Mouse (Mus musculus): ENCODE results near the gene Defb28. TPM values are rescaled to one million over a fixed set of nuclear protein-coding genes. Genes with fewer than 3 reads are reported as not detected.

The Defb28 gene
- polyA plus RNA-seq (2012; rRNA removed): 0.30 TPM in 1 of 2 replicates, not detected in the other

DNA sequence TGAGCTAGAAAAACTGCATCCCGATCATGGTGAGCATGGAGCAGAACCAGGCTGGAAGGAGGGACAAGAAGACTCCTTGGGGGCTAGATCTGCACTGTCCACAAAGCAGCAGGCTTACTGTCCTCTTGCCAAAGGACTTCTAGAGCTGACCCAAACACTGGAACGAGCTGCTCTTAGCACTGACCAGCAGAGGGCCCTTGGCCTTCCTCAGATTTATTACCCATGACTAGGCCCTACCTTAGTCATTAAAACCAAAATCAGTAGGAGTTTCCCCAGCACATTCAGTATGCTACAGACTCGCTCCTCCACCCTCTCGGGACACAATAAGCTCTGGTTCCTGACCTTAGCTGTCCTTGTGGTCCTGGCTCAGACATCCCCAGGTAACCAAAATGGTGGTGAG lies at the start of gene Defb28:
TSS of gene Defb28 (plus strand) at position 275 of the 400 bp plus-strand sequence.
- WGBS: 50% methylated on average over 4 of the region's 4 CpGs
- Histone ChIP-seq H3K27ac (ENCODE audit: insufficient read depth, low read depth, low read length) (no peak within 1 kb of the TSS), H3K36me3 (ENCODE audit: control insufficient read depth, insufficient read depth, low read length) (no peaks in the 10 kb centered on the region), H3K27me3 (replicated peaks; ENCODE audit: control insufficient read depth, insufficient read depth, low read length) (no peaks in the 10 kb centered on the region), H3K4me3 (ENCODE audit: insufficient read depth, low read depth, low read length) (no peak within 1 kb of the TSS), H3K4me1 (ENCODE audit: control insufficient read depth, insufficient read depth, low read length) (0 out of 2 replicates have a peak, but pooled peaks cover 3% of the 10 kb centered on the region)
- peak; percentile 38 for DNase-seq
- TF ChIP-seq POLR2A (IDR thresholded peaks at IDR 0.05; ENCODE audit: low read depth, low read length) (no peak), CTCF (conservative IDR thresholded peaks at IDR 0.05; ENCODE audit: insufficient read depth, insufficient read length, low read depth, low read length) (no peak; the same call in 1 of the 2 replicates)

DNA sequence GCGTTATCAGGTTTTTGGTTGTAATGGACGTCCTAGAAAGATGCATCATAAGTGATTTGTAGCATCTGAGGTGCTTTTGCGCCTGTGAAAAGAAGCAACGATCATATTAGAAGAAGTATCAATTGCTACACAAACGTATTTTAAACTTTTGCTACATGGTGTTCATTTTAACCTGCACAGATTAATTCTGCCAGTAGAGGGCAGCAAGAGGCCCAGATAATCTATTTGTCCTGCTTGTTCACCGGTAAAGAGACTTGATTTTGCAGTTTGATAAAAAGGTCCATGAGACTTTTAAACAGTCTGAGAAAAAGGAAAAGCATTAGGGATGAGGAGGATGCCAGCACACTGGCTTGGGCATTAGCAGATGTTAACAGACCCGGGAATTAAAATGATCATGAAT lies 47.1 kb upstream of the Defb28 start:
- DNase-seq: peak; percentile 72
- WGBS: 22% methylated on average over 7 of the region's 7 CpGs
- no peak overlapping the region for H3K4me3 ChIP-seq (ENCODE audit: insufficient read depth, low read depth, low read length)
- TF ChIP-seq CTCF (conservative IDR thresholded peaks at IDR 0.05; ENCODE audit: insufficient read depth, insufficient read length, low read depth, low read length) (0 out of 2 replicates have a peak, but pooled peaks have one; percentile 18), POLR2A (IDR thresholded peaks at IDR 0.05; ENCODE audit: low read depth, low read length) (no peak)
- H3K27me3 ChIP-seq (replicated peaks; ENCODE audit: control insufficient read depth, insufficient read depth, low read length): no peaks in the 10 kb centered on the region
- no peaks in the 10 kb centered on the region for H3K4me1 ChIP-seq (ENCODE audit: control insufficient read depth, insufficient read depth, low read length)
- H3K36me3 ChIP-seq (ENCODE audit: control insufficient read depth, insufficient read depth, low read length): no peaks in the 10 kb centered on the region
- H3K27ac ChIP-seq (ENCODE audit: insufficient read depth, low read depth, low read length): no peak overlapping the region

DNA sequence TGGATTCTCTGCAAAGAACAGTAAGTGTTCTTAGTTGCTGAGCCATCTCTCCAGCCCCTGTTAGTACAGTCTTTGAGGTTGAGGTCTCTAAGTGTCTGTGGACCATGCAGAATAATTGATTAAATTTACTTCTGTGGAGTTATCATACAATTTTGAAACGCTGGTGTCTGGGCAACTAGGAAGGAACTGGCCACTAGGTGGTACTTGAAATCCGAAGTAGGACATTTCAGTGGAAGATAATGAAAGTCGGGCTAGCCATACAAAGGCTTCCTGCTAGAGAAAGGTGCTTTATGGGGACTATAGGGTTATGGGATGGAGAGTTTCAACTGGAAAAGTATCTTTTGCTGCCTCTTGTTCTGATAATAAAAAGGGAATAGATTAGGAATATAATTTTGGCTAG lies 45.6 kb upstream of the Defb28 start:
- Histone ChIP-seq H3K4me3 (ENCODE audit: insufficient read depth, low read depth, low read length) (no peak overlapping the region), H3K4me1 (ENCODE audit: control insufficient read depth, insufficient read depth, low read length) (no peaks in the 10 kb centered on the region), H3K36me3 (ENCODE audit: control insufficient read depth, insufficient read depth, low read length) (no peaks in the 10 kb centered on the region), H3K27ac (ENCODE audit: insufficient read depth, low read depth, low read length) (no peak overlapping the region), H3K27me3 (replicated peaks; ENCODE audit: control insufficient read depth, insufficient read depth, low read length) (no peaks in the 10 kb centered on the region)
- peak; percentile 42 for DNase-seq
- WGBS: 15% methylated on average over 3 of the region's 3 CpGs
- TF ChIP-seq CTCF (conservative IDR thresholded peaks at IDR 0.05; ENCODE audit: insufficient read depth, insufficient read length, low read depth, low read length) (no peak), POLR2A (IDR thresholded peaks at IDR 0.05; ENCODE audit: low read depth, low read length) (no peak)

DNA sequence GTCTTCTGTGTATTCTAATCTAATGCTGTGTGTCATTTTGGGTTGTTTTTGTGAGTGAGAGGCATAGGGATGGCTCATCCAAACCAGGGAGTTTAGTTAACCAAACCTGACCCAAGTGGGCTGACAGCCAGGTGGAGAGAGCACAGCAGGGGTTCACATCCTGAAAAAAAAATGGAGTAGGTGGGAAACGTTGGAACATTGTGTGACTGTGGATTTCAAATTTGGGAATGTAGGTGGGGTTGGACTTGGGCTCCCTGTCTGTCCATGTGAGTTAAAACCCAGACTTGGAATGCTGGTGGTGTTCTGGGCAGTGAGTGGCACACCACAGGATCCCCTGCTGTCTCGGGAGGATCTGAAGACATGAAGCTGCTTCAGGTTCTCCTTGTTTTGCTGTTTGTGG lies 41.3 kb upstream of the Defb28 start, which contains the start of gene Defb20:
TSS of gene Defb20 (plus strand) at position 301 of the 400 bp plus-strand sequence.
- DNase-seq: no peak
- TF ChIP-seq POLR2A (IDR thresholded peaks at IDR 0.05; ENCODE audit: low read depth, low read length): no peak
- TF ChIP-seq CTCF (conservative IDR thresholded peaks at IDR 0.05; ENCODE audit: insufficient read depth, insufficient read length, low read depth, low read length): no peak
- 53% methylated on average over 2 of the region's 2 CpGs for WGBS

DNA sequence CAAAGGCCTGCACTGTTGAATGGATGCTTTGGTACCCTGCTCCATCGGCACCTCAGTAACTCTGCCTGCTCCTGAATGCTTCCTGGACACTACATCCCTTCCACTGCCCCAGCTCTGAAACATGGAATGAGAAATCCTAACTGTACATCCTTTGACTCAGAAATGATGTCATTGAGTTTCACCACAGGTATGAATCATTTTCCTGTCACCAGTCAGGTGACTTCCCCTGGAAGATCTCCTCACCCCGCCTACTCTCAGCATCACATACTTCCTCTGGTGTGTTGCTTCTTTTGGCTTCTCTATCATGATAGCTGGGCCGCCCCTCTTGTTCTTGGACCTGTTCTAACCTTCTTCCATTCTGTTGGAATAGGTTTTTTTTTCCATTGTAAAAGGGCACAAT lies 37.2 kb upstream of the Defb28 start:
- Histone ChIP-seq H3K27me3 (replicated peaks; ENCODE audit: control insufficient read depth, insufficient read depth, low read length) (no peaks in the 10 kb centered on the region), H3K4me1 (ENCODE audit: control insufficient read depth, insufficient read depth, low read length) (no peaks in the 10 kb centered on the region), H3K4me3 (ENCODE audit: insufficient read depth, low read depth, low read length) (no peak overlapping the region), H3K27ac (ENCODE audit: insufficient read depth, low read depth, low read length) (no peak overlapping the region), H3K36me3 (ENCODE audit: control insufficient read depth, insufficient read depth, low read length) (no peaks in the 10 kb centered on the region)
- 87% methylated on average over 3 of the region's 3 CpGs for WGBS
- no peak for DNase-seq
- no peak for TF ChIP-seq CTCF (conservative IDR thresholded peaks at IDR 0.05; ENCODE audit: insufficient read depth, insufficient read length, low read depth, low read length)
- no peak for TF ChIP-seq POLR2A (IDR thresholded peaks at IDR 0.05; ENCODE audit: low read depth, low read length)

More for the DNA sequence above, 41.3 kb upstream of the Defb28 start, which contains the start of gene Defb20:
- H3K27ac ChIP-seq (ENCODE audit: insufficient read depth, low read depth, low read length): no peak within 1 kb of the TSS
- no peaks in the 10 kb centered on the region for H3K27me3 ChIP-seq (replicated peaks; ENCODE audit: control insufficient read depth, insufficient read depth, low read length)
- no peak within 1 kb of the TSS for H3K4me3 ChIP-seq (ENCODE audit: insufficient read depth, low read depth, low read length)
- no peaks in the 10 kb centered on the region for H3K36me3 ChIP-seq (ENCODE audit: control insufficient read depth, insufficient read depth, low read length)
- H3K4me1 ChIP-seq (ENCODE audit: control insufficient read depth, insufficient read depth, low read length): no peaks in the 10 kb centered on the region

DNA sequence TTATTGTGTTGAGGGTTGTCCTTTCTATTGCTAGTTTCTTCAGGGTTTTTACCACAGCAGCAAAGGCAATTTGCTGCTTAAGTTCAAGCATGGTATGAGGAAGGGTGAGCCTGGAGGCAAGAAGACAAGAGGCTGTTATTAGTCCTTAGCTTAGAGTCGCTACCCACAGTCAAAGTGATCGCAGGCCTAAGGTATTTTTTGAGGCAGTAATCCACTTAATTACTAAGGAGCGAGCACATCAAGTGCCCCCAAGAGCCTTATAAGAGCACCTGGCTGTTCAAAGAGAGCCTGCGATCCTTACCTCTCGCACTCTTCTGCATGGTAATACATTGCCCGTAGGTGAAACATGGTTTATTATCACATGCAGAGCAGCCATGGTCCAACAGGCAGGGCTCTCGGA lies 36.3 kb upstream of the Defb28 start:
- H3K36me3 ChIP-seq (ENCODE audit: control insufficient read depth, insufficient read depth, low read length): no peaks in the 10 kb centered on the region
- H3K4me3 ChIP-seq (ENCODE audit: insufficient read depth, low read depth, low read length): no peak overlapping the region
- no peaks in the 10 kb centered on the region for H3K4me1 ChIP-seq (ENCODE audit: control insufficient read depth, insufficient read depth, low read length)
- 90% methylated on average over 7 of the region's 7 CpGs for WGBS
- H3K27ac ChIP-seq (ENCODE audit: insufficient read depth, low read depth, low read length): no peak overlapping the region
- TF ChIP-seq CTCF (conservative IDR thresholded peaks at IDR 0.05; ENCODE audit: insufficient read depth, insufficient read length, low read depth, low read length) (no peak), POLR2A (IDR thresholded peaks at IDR 0.05; ENCODE audit: low read depth, low read length) (no peak)
- H3K27me3 ChIP-seq (replicated peaks; ENCODE audit: control insufficient read depth, insufficient read depth, low read length): no peaks in the 10 kb centered on the region
- no peak for DNase-seq

DNA sequence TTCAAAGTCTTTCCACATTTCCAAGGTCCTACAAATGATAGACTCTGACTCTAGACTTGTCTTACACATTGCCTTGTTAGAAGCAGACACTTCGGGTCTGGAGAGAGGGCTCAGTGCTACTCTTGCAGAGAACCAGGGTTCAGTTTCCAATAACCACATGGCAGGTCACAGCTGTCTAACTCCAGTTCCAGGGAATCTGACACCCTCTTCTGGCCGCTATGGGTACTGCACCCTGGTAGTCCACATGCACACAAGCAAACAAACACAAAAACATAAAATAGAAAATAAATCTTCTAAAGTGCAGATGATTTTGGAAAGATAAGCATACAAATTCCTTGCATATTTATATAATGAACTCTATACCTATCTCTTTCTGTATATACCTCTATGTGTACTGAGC lies 31.0 kb upstream of the Defb28 start:
- Histone ChIP-seq H3K27me3 (replicated peaks; ENCODE audit: control insufficient read depth, insufficient read depth, low read length) (no peaks in the 10 kb centered on the region; the same call in 1 of the 2 replicates), H3K27ac (ENCODE audit: insufficient read depth, low read depth, low read length) (no peak overlapping the region), H3K4me1 (ENCODE audit: control insufficient read depth, insufficient read depth, low read length) (no peaks in the 10 kb centered on the region), H3K4me3 (ENCODE audit: insufficient read depth, low read depth, low read length) (no peak overlapping the region), H3K36me3 (ENCODE audit: control insufficient read depth, insufficient read depth, low read length) (no peaks in the 10 kb centered on the region)
- no peak for TF ChIP-seq CTCF (conservative IDR thresholded peaks at IDR 0.05; ENCODE audit: insufficient read depth, insufficient read length, low read depth, low read length)
- no peak for TF ChIP-seq POLR2A (IDR thresholded peaks at IDR 0.05; ENCODE audit: low read depth, low read length)
- DNase-seq: no peak
- 83% methylated on average over 2 of the region's 2 CpGs for WGBS
